8 mouse cellular contexts compared by ENCODE assay signal in the genomic region with DNA sequence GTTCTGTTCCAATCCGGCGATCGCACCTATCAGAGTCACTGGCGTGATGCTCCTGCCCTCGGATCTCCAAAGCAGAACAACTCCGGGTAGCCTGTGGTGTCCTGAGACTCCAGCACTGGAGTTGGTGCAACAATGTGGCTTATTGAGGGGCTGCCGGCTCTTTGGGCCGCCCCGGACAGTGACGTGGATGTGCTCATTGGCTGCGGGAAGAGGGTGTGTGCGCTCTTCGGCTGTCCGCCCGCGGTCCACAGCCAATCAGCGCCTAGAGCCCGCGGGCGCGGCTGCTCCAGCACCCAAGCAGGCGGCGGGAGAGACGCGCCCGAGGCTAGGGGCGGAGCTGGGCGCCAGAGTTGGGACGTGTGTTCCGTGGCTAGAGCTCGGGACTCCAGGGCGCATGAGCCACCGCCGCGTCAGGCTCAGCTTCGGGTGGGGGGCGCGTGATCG. TPM values are rescaled to one million over a fixed set of nuclear protein-coding genes. Genes with fewer than 3 reads are reported as not detected.
A peak's percentile ranks its signal among the peaks of the same experiment; 100 is the strongest.
DNase-seq lines count a peak whose midpoint lies in the region; ATAC-seq and TF ChIP-seq lines count a peak whose summit lies in the region.

A gene (minus strand): TSS at position 134 of the 444 bp plus-strand sequence.

- no peaks in the 10 kb centered on the region for H3K27me3 ChIP-seq in heart, embryonic 12.5 days (replicated peaks)
- H3K27me3 ChIP-seq in kidney, postnatal 0 days (ENCODE audit: insufficient read depth, low read length) = no peaks in the 10 kb centered on the region
- H3K27me3 ChIP-seq in liver, adult 2 months (ENCODE audit: control insufficient read depth, insufficient read depth, low read length) = no peaks in the 10 kb centered on the region

- H3K4me1 ChIP-seq in heart, embryonic 12.5 days (replicated peaks) = peaks cover 34% of the 10 kb centered on the region
- H3K4me1 ChIP-seq in kidney, postnatal 0 days (replicated peaks; ENCODE audit: insufficient read depth, low read length) = peaks cover 15% of the 10 kb centered on the region; the same call in 1 of the 2 replicates
- no peaks in the 10 kb centered on the region for H3K4me1 ChIP-seq in liver, adult 2 months (ENCODE audit: control insufficient read depth, insufficient read depth, low read length)

- H3K4me2 ChIP-seq in heart, embryonic 12.5 days = peak within 1 kb of the TSS; percentile 89
- H3K4me2 ChIP-seq in kidney, postnatal 0 days (ENCODE audit: low read length) = peak within 1 kb of the TSS; percentile 84

- TF ChIP-seq POLR2A in brain, embryonic 14.5 days (IDR thresholded peaks at IDR 0.05; ENCODE audit: borderline replicate concordance, extremely low read depth, insufficient read depth, insufficient read length, poor library complexity, severe bottlenecking) = 0 out of 2 replicates have a peak, but pooled peaks have one; percentile 16
- 0 out of 2 replicates have a peak, but pooled peaks have one; percentile 17 for TF ChIP-seq POLR2A in liver, adult 2 months (IDR thresholded peaks at IDR 0.05; ENCODE audit: extremely low read depth, insufficient read depth, low read length)

- 0% methylated on average over 35 of the region's 39 CpGs for WGBS in heart, embryonic 12.5 days
- WGBS in kidney, postnatal 0 days = 0% methylated on average over 39 of the region's 39 CpGs
- under 1% methylated on average over 39 of the region's 39 CpGs for WGBS in liver, adult 2 months

- peak within 1 kb of the TSS; percentile 94 for H3K27ac ChIP-seq in heart, embryonic 12.5 days (ENCODE audit: poor library complexity, severe bottlenecking)
- peak within 1 kb of the TSS; percentile 32 for H3K27ac ChIP-seq in kidney, postnatal 0 days
- no peak within 1 kb of the TSS for H3K27ac ChIP-seq in liver, adult 2 months (replicated peaks; ENCODE audit: insufficient read depth, low read depth, low read length)

- TF ChIP-seq CTCF in brain, embryonic 14.5 days (IDR thresholded peaks at IDR 0.05; ENCODE audit: borderline replicate concordance, extremely low read depth, insufficient read depth, insufficient read length) = no peak
- no peak for TF ChIP-seq CTCF in kidney, postnatal 0 days (IDR thresholded peaks at IDR 0.05; ENCODE audit: low read depth)
- no peak for TF ChIP-seq CTCF in liver, adult 2 months (IDR thresholded peaks at IDR 0.05; ENCODE audit: low read depth, low read length)

- peak within 1 kb of the TSS; percentile 85 for H3K9ac ChIP-seq in heart, embryonic 12.5 days
- H3K9ac ChIP-seq in kidney, postnatal 0 days (ENCODE audit: low read depth, low read length) = peak within 1 kb of the TSS; percentile 43
- peak within 1 kb of the TSS; percentile 52 for H3K9ac ChIP-seq in liver, adult 2 months (ENCODE audit: low read depth, low read length)

- H3K4me3 ChIP-seq in heart, embryonic 12.5 days = peak within 1 kb of the TSS; percentile 76
- peak within 1 kb of the TSS; percentile 51 for H3K4me3 ChIP-seq in kidney, postnatal 0 days (replicated peaks; ENCODE audit: low read depth, low read length)
- peak within 1 kb of the TSS; percentile 53 for H3K4me3 ChIP-seq in liver, adult 2 months (ENCODE audit: insufficient read depth, low read depth, low read length)

- H3K79me2 ChIP-seq in liver, adult 2 months (ENCODE audit: control insufficient read depth, insufficient read depth, low read length) = no peaks in the 10 kb centered on the region

- DNase-seq in CD4-positive helper T cell, adult 2 months (ENCODE audit: low read depth, low spot score) = peak; percentile 90
- peak; percentile 97 for DNase-seq in brain, embryonic 14.5 days (ENCODE audit: low read depth)
- DNase-seq in kidney, postnatal 0 days (ENCODE audit: low spot score) = peak; percentile 97
- peak; percentile 37 for DNase-seq in liver, adult 2 months (ENCODE audit: extremely low read depth, low read depth, low spot score)
- peak; percentile 82 to 84 for DNase-seq in spleen, postnatal 36 days (ENCODE audit: low spot score in 2 of 2)

- H3K9me3 ChIP-seq in heart, embryonic 12.5 days (replicated peaks) = no peaks in the 10 kb centered on the region
- H3K9me3 ChIP-seq in kidney, postnatal 0 days (replicated peaks; ENCODE audit: low read length) = no peaks in the 10 kb centered on the region

- ATAC-seq in erythroid progenitor cell, adult 5-6 weeks (replicated peaks; ENCODE audit: low FRiP score, poor library complexity, severe bottlenecking) = peak; percentile 78
- ATAC-seq in heart, embryonic 12.5 days (ENCODE audit: insufficient number of reproducible peaks, low FRiP score) = peak; percentile 94
- ATAC-seq in kidney, postnatal 0 days (replicated peaks; ENCODE audit: low FRiP score, low read depth) = peak; percentile 97
- ATAC-seq in monocyte, adult 5-6 weeks (replicated peaks; ENCODE audit: insufficient number of reproducible peaks, low FRiP score, low TSS enrichment, poor library complexity, severe bottlenecking) = peak; percentile 88

- no peaks in the 10 kb centered on the region for H3K36me3 ChIP-seq in heart, embryonic 12.5 days
- no peaks in the 10 kb centered on the region for H3K36me3 ChIP-seq in kidney, postnatal 0 days (ENCODE audit: insufficient read depth, low read length)
- H3K36me3 ChIP-seq in liver, adult 2 months (ENCODE audit: control insufficient read depth, insufficient read depth, low read length) = no peaks in the 10 kb centered on the region

RNA-seq across cellular contexts. Expression of the gene that starts here (rescaled TPM):
- polyA plus RNA-seq in brain, embryonic 14.5 days (2012; rRNA removed) = 3.6 and 4.7 TPM in 2 replicates
- total RNA-seq in erythroid progenitor cell, adult 5-6 weeks (2015; ENCODE audit: low replicate concordance) = 7.6 and 10.5 TPM in 2 replicates
- 5.2 and 8.5 TPM in 2 replicates for total RNA-seq in erythroid progenitor cell, adult 5-6 weeks (2017; ENCODE audit: low replicate concordance)
- 35.0 and 35.2 TPM in 2 replicates for polyA plus RNA-seq in heart, embryonic 12.5 days (2016; fragmentation: Nextera tagmentation; extraction: Ambion mirVana)
- polyA plus RNA-seq in kidney, postnatal 0 days (2015; fragmentation: Nextera tagmentation; extraction: Ambion mirVana) = 4.0 and 4.5 TPM in 2 replicates
- total RNA-seq in liver, adult 2 months (2014; rRNA removed) = 1.0 and 1.3 TPM in 2 replicates
- 0.54 and 0.87 TPM in 2 replicates for polyA plus RNA-seq in liver, adult 2 months (2012; rRNA removed)
- 40.8 to 76.5 TPM (median 73.2 TPM) in 3 replicates for total RNA-seq in monocyte, adult 5-6 weeks (2017)

Comparison
In these comparisons a context has a peak if more than half of its experiments do, and no peak if none do; other contexts are left out.
1. DNase-seq: peak in every context shown above with its lines; median percentile 97 in brain, embryonic 14.5 days; 97 in kidney, postnatal 0 days; 90 in CD4-positive helper T cell, adult 2 months; 83 in spleen, postnatal 36 days; 37 in liver, adult 2 months.